Mouse (Mus musculus): ENCODE data around the gene Bin2. TPM values are rescaled to one million over a fixed set of nuclear protein-coding genes. Genes with fewer than 3 reads are reported as not detected.

Gene Bin2
- polyA plus RNA-seq, 1 experiment, result 114 TPM

- H3K27ac ChIP-seq (ENCODE audit: control insufficient read depth, insufficient read depth, low read length), result peak overlapping the region; percentile 90
- under 1% methylated on average over 7 of the region's 7 CpGs for WGBS
- H3K36me3 ChIP-seq (ENCODE audit: control insufficient read depth, insufficient read depth, low read length), result peaks cover 9% of the 10 kb centered on the region
- DNase-seq, result peak; percentile 39
- peaks cover 38% of the 10 kb centered on the region for H3K4me1 ChIP-seq (replicated peaks; ENCODE audit: control insufficient read depth, insufficient read depth, low read length)
- peak overlapping the region; percentile 42 for H3K4me3 ChIP-seq (ENCODE audit: control insufficient read depth, insufficient read depth, low read length)
- no peaks in the 10 kb centered on the region for H3K27me3 ChIP-seq (ENCODE audit: control insufficient read depth, insufficient read depth, low read length)
- TF ChIP-seq POLR2A (IDR thresholded peaks at IDR 0.05; ENCODE audit: control insufficient read depth, extremely low read depth, insufficient read depth, low read length, poor library complexity) (no peak), CTCF (IDR thresholded peaks at IDR 0.05; ENCODE audit: borderline replicate concordance, control insufficient read depth, extremely low read depth, insufficient read depth, low read length, poor library complexity) (no peak)
Observed at GRCm38 (mm10) chr15:100666219-100666696, 3.1 kb downstream of the Bin2 start.

- no peak for TF ChIP-seq POLR2A (IDR thresholded peaks at IDR 0.05; ENCODE audit: control insufficient read depth, extremely low read depth, insufficient read depth, low read length, poor library complexity)
- TF ChIP-seq CTCF (IDR thresholded peaks at IDR 0.05; ENCODE audit: borderline replicate concordance, control insufficient read depth, extremely low read depth, insufficient read depth, low read length, poor library complexity), result no peak
- peak overlapping the region; percentile 75 for H3K27ac ChIP-seq (ENCODE audit: control insufficient read depth, insufficient read depth, low read length)
- DNase-seq, result no peak
- H3K36me3 ChIP-seq (ENCODE audit: control insufficient read depth, insufficient read depth, low read length), result peaks cover 13% of the 10 kb centered on the region
- peaks cover 38% of the 10 kb centered on the region for H3K4me1 ChIP-seq (replicated peaks; ENCODE audit: control insufficient read depth, insufficient read depth, low read length)
- H3K27me3 ChIP-seq (ENCODE audit: control insufficient read depth, insufficient read depth, low read length), result no peaks in the 10 kb centered on the region
- no peak overlapping the region for H3K4me3 ChIP-seq (ENCODE audit: control insufficient read depth, insufficient read depth, low read length)
- WGBS, result 29% methylated on average over 9 of the region's 9 CpGs
Observed at GRCm38 (mm10) chr15:100665411-100666218, 3.7 kb downstream of the Bin2 start.

- Histone ChIP-seq H3K4me3 (ENCODE audit: control insufficient read depth, insufficient read depth, low read length) (no peak overlapping the region), H3K27me3 (ENCODE audit: control insufficient read depth, insufficient read depth, low read length) (no peaks in the 10 kb centered on the region), H3K36me3 (ENCODE audit: control insufficient read depth, insufficient read depth, low read length) (peaks cover 15% of the 10 kb centered on the region), H3K27ac (ENCODE audit: control insufficient read depth, insufficient read depth, low read length) (peak overlapping the region; percentile 69), H3K4me1 (replicated peaks; ENCODE audit: control insufficient read depth, insufficient read depth, low read length) (peaks cover 37% of the 10 kb centered on the region)
- WGBS, result 15% methylated on average over 9 of the region's 9 CpGs
- TF ChIP-seq CTCF (IDR thresholded peaks at IDR 0.05; ENCODE audit: borderline replicate concordance, control insufficient read depth, extremely low read depth, insufficient read depth, low read length, poor library complexity) (no peak), POLR2A (IDR thresholded peaks at IDR 0.05; ENCODE audit: control insufficient read depth, extremely low read depth, insufficient read depth, low read length, poor library complexity) (no peak)
- DNase-seq, result peak; percentile 74
Observed at GRCm38 (mm10) chr15:100664813-100665274, 4.5 kb downstream of the Bin2 start.

GRCm38 (mm10) chr15:100660805-100661204 is 8.5 kb downstream of the Bin2 start:
- no peak overlapping the region for H3K27ac ChIP-seq (ENCODE audit: control insufficient read depth, insufficient read depth, low read length)
- H3K4me3 ChIP-seq (ENCODE audit: control insufficient read depth, insufficient read depth, low read length), result no peak overlapping the region
- H3K27me3 ChIP-seq (ENCODE audit: control insufficient read depth, insufficient read depth, low read length), result no peaks in the 10 kb centered on the region
- peaks cover 16% of the 10 kb centered on the region for H3K4me1 ChIP-seq (replicated peaks; ENCODE audit: control insufficient read depth, insufficient read depth, low read length)
- 98% methylated on average over 5 of the region's 5 CpGs for WGBS
- peaks cover 54% of the 10 kb centered on the region for H3K36me3 ChIP-seq (ENCODE audit: control insufficient read depth, insufficient read depth, low read length)
- no peak for DNase-seq
- no peak for TF ChIP-seq CTCF (IDR thresholded peaks at IDR 0.05; ENCODE audit: borderline replicate concordance, control insufficient read depth, extremely low read depth, insufficient read depth, low read length, poor library complexity)

- Histone ChIP-seq H3K27ac (ENCODE audit: control insufficient read depth, insufficient read depth, low read length) (no peak overlapping the region), H3K4me1 (replicated peaks; ENCODE audit: control insufficient read depth, insufficient read depth, low read length) (peaks cover 12% of the 10 kb centered on the region), H3K36me3 (ENCODE audit: control insufficient read depth, insufficient read depth, low read length) (peaks cover 56% of the 10 kb centered on the region), H3K27me3 (ENCODE audit: control insufficient read depth, insufficient read depth, low read length) (no peaks in the 10 kb centered on the region), H3K4me3 (ENCODE audit: control insufficient read depth, insufficient read depth, low read length) (no peak overlapping the region)
- DNase-seq, result no peak
- TF ChIP-seq POLR2A (IDR thresholded peaks at IDR 0.05; ENCODE audit: control insufficient read depth, extremely low read depth, insufficient read depth, low read length, poor library complexity), result no peak
- TF ChIP-seq CTCF (IDR thresholded peaks at IDR 0.05; ENCODE audit: borderline replicate concordance, control insufficient read depth, extremely low read depth, insufficient read depth, low read length, poor library complexity), result no peak
- WGBS, result 93% methylated on average over 9 of the region's 9 CpGs
Observed at GRCm38 (mm10) chr15:100660306-100660705, 9.0 kb downstream of the Bin2 start.

GRCm38 (mm10) chr15:100655201-100655600 is 14.2 kb downstream of the Bin2 start:
- 97% methylated on average over 5 of the region's 5 CpGs for WGBS
- Histone ChIP-seq H3K4me3 (ENCODE audit: control insufficient read depth, insufficient read depth, low read length) (no peak overlapping the region), H3K36me3 (ENCODE audit: control insufficient read depth, insufficient read depth, low read length) (peaks cover 82% of the 10 kb centered on the region), H3K27ac (ENCODE audit: control insufficient read depth, insufficient read depth, low read length) (no peak overlapping the region), H3K4me1 (replicated peaks; ENCODE audit: control insufficient read depth, insufficient read depth, low read length) (no peaks in the 10 kb centered on the region), H3K27me3 (ENCODE audit: control insufficient read depth, insufficient read depth, low read length) (no peaks in the 10 kb centered on the region)
- no peak for TF ChIP-seq CTCF (IDR thresholded peaks at IDR 0.05; ENCODE audit: borderline replicate concordance, control insufficient read depth, extremely low read depth, insufficient read depth, low read length, poor library complexity)
- TF ChIP-seq POLR2A (IDR thresholded peaks at IDR 0.05; ENCODE audit: control insufficient read depth, extremely low read depth, insufficient read depth, low read length, poor library complexity), result no peak
- no peak for DNase-seq

Measured in thymus, adult 2 months (tissue).